Mouse (Mus musculus): Measurements from ENCODE around the gene Stx1b. TPM values are rescaled to one million over a fixed set of nuclear protein-coding genes. Genes with fewer than 3 reads are reported as not detected.
"Not testable (repeated sequence)": the region's sequence is repeated elsewhere in the genome, so short reads cannot be mapped to it uniquely, and the experiment has no call there.

Gene Stx1b
- polyA plus RNA-seq, 1 experiment, result 0.20 TPM

DNA sequence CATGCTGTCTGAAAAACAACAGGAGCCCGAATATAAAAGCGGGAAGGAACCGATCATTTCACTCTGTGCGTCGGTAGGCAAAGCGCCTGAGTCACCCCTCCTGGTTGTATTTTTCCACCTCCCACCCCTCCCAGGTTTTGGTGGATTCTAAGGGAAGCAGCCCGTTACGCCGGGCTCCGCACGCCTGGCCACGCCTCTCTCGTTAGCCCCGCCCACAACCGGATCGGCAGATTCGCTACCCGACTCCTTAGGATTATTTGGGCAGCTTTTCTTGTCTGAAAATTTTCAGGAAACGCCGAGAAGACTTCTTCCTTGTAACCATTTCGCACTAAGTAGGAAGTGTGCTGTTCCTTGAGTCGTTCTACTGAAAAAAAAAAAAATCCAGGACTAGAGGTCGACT is 47.9 kb downstream of the Stx1b start, which contains the start of gene Setd1a:
Gene Setd1a, plus strand, starts transcription at position 245 of the 400 bp plus-strand sequence.
- no peak for TF ChIP-seq MYOG (IDR thresholded peaks at IDR 0.05; ENCODE audit: control insufficient read depth in 1 of 3, insufficient read depth in 1 of 3, insufficient read length in 2 of 3, low read depth in 2 of 3)
- TF ChIP-seq POLR2A (IDR thresholded peaks at IDR 0.05; ENCODE audit: insufficient read length, low read depth), result peak; percentile 52
- TF ChIP-seq POLR2AphosphoS2 (IDR thresholded peaks at IDR 0.05; ENCODE audit: insufficient read length, low read depth), result peak; percentile 49
- Histone ChIP-seq H3K4me2 (ENCODE audit: low read depth) (peak within 1 kb of the TSS; percentile 79), H3K4me3 (peak within 1 kb of the TSS; percentile 91), H3ac (ENCODE audit: control insufficient read depth, insufficient read length) (peak within 1 kb of the TSS; percentile 94), H3K79me2 (ENCODE audit: control insufficient read depth, insufficient read depth) (peaks cover 21% of the 10 kb centered on the region), H3K36me3 (ENCODE audit: control insufficient read depth, insufficient read depth) (peaks cover 17% of the 10 kb centered on the region), H3K27me3 (ENCODE audit: control insufficient read depth, insufficient read depth, insufficient read length) (no peaks in the 10 kb centered on the region)

DNA sequence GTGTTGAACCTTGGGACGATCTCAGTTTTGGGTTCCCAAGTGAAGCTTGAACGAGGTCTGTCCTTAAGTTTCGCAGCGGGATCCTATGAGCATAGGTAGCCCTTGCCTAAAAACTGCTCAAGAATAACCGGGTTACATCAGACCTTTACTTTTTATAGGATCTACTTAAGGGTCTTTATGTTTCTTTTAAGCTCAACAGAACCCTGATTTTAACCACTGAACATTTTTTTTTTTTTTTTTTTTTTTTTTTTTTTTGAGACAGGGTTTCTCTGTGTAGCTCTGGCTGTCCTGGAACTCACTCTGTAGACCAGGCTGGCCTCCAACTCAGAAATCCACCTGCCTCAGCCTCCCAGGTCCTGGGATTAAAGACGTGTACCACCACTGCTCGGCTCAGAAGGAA is 48.5 kb downstream of the Stx1b start:
- H3K27me3 ChIP-seq (ENCODE audit: control insufficient read depth, insufficient read depth, insufficient read length), result not testable (repeated sequence)
- peaks cover 11% of the 10 kb centered on the region for H3K36me3 ChIP-seq (ENCODE audit: control insufficient read depth, insufficient read depth)
- H3K4me2 ChIP-seq (ENCODE audit: low read depth), result peak overlapping the region; percentile 79
- H3ac ChIP-seq (ENCODE audit: control insufficient read depth, insufficient read length), result peak overlapping the region; percentile 94
- peaks cover 21% of the 10 kb centered on the region for H3K79me2 ChIP-seq (ENCODE audit: control insufficient read depth, insufficient read depth)
- peak overlapping the region; percentile 91 for H3K4me3 ChIP-seq

DNA sequence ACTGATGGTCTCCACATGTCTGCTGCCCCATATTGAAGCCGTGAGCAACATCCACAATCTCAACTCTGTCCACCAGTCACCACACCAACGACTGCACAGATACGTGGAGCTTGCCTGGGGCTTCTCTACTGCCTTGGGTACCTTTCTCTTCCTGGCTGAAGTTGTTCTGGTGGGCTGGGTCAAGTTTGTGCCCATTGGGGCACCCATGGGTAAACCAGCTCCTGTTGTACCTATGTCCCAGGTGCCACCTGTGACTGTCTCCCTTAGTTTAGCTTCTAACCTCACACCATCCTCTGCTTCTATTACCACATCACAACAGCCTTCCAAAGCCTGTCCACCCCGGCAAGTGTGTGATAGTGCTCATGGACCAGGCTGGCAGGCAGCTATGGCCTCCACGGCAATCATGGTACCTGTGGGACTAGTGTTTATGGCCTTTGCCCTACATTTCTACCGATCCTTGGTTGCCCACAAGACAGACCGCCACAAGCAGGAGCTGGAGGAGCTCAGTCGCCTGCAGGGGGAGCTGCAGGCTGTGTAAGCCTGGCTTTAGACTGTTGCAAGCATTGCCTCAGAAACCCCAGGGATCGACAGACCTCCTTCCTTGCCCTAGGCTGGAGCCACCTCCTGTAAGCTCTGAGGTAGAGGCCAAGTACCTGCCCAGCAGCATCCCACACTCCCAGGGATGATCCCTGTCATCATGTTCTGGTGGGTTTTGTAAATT is 50.5 kb downstream of the Stx1b start:
- Histone ChIP-seq H3K4me3 (peak overlapping the region; percentile 1), H3K4me2 (ENCODE audit: low read depth) (peak overlapping the region; percentile 35), H3ac (ENCODE audit: control insufficient read depth, insufficient read length) (no peak overlapping the region), H3K36me3 (ENCODE audit: control insufficient read depth, insufficient read depth) (no peaks in the 10 kb centered on the region), H3K27me3 (ENCODE audit: control insufficient read depth, insufficient read depth, insufficient read length) (no peaks in the 10 kb centered on the region), H3K79me2 (ENCODE audit: control insufficient read depth, insufficient read depth) (peaks cover 12% of the 10 kb centered on the region)
- TF ChIP-seq POLR2AphosphoS2 (IDR thresholded peaks at IDR 0.05; ENCODE audit: insufficient read length, low read depth) (peak; percentile 13), CEBPB (IDR thresholded peaks at IDR 0.05; ENCODE audit: insufficient read depth, poor library complexity, severe bottlenecking) (0 out of 2 replicates have a peak, but pooled peaks have one; percentile 50), MYOG (IDR thresholded peaks at IDR 0.05; ENCODE audit: control insufficient read depth in 1 of 3, insufficient read depth in 1 of 3, insufficient read length in 2 of 3, low read depth in 2 of 3) (no peak)

GRCm38 (mm10) chr7:127772557-127772956 is 51.8 kb downstream of the Stx1b start:
- no peak for TF ChIP-seq MYOD1 (IDR thresholded peaks at IDR 0.05; ENCODE audit: control insufficient read depth in 1 of 3, insufficient read length in 2 of 3, low read depth in 2 of 3)
- no peak for TF ChIP-seq TCF12 (IDR thresholded peaks at IDR 0.05; ENCODE audit: insufficient read depth, poor library complexity, severe bottlenecking)
- no peak for TF ChIP-seq POLR2AphosphoS2 (IDR thresholded peaks at IDR 0.05; ENCODE audit: insufficient read length, low read depth)
- TF ChIP-seq CEBPB (IDR thresholded peaks at IDR 0.05; ENCODE audit: insufficient read depth, poor library complexity, severe bottlenecking), result no peak
- TF ChIP-seq SRF (IDR thresholded peaks at IDR 0.05; ENCODE audit: control insufficient read depth, insufficient read length, low read depth), result no peak
- TF ChIP-seq REST (IDR thresholded peaks at IDR 0.05; ENCODE audit: insufficient read depth, insufficient read length), result no peak
- no peak for TF ChIP-seq MYOG (IDR thresholded peaks at IDR 0.05; ENCODE audit: control insufficient read depth in 1 of 3, insufficient read depth in 1 of 3, insufficient read length in 2 of 3, low read depth in 2 of 3)
- TF ChIP-seq E2F4 (IDR thresholded peaks at IDR 0.05; ENCODE audit: insufficient read depth), result no peak
- TF ChIP-seq TCF3 (IDR thresholded peaks at IDR 0.05; ENCODE audit: insufficient read length, low read depth), result no peak
- TF ChIP-seq MAX (IDR thresholded peaks at IDR 0.05; ENCODE audit: low read depth), result no peak
- TF ChIP-seq USF1 (IDR thresholded peaks at IDR 0.05; ENCODE audit: low read depth), result no peak
- TF ChIP-seq POLR2A (IDR thresholded peaks at IDR 0.05; ENCODE audit: insufficient read length, low read depth), result no peak
- Histone ChIP-seq H3K27me3 (ENCODE audit: control insufficient read depth, insufficient read depth, insufficient read length) (no peaks in the 10 kb centered on the region), H3ac (ENCODE audit: control insufficient read depth, insufficient read length) (no peak overlapping the region), H3K4me2 (ENCODE audit: low read depth) (no peak overlapping the region), H3K79me2 (ENCODE audit: control insufficient read depth, insufficient read depth) (no peaks in the 10 kb centered on the region), H3K36me3 (ENCODE audit: control insufficient read depth, insufficient read depth) (no peaks in the 10 kb centered on the region), H3K4me3 (no peak overlapping the region)

GRCm38 (mm10) chr7:127772080-127772479 is 52.3 kb downstream of the Stx1b start:
- no peak overlapping the region for H3K4me2 ChIP-seq (ENCODE audit: low read depth)
- no peak for TF ChIP-seq E2F4 (IDR thresholded peaks at IDR 0.05; ENCODE audit: insufficient read depth)
- no peak for TF ChIP-seq MYOD1 (IDR thresholded peaks at IDR 0.05; ENCODE audit: control insufficient read depth in 1 of 3, insufficient read length in 2 of 3, low read depth in 2 of 3)
- TF ChIP-seq SRF (IDR thresholded peaks at IDR 0.05; ENCODE audit: control insufficient read depth, insufficient read length, low read depth), result no peak
- no peak for TF ChIP-seq CEBPB (IDR thresholded peaks at IDR 0.05; ENCODE audit: insufficient read depth, poor library complexity, severe bottlenecking)
- TF ChIP-seq MYOG (IDR thresholded peaks at IDR 0.05; ENCODE audit: control insufficient read depth in 1 of 3, insufficient read depth in 1 of 3, insufficient read length in 2 of 3, low read depth in 2 of 3), result no peak
- no peak for TF ChIP-seq TCF12 (IDR thresholded peaks at IDR 0.05; ENCODE audit: insufficient read depth, poor library complexity, severe bottlenecking)
- TF ChIP-seq POLR2AphosphoS2 (IDR thresholded peaks at IDR 0.05; ENCODE audit: insufficient read length, low read depth), result peak; percentile 45
- H3K27me3 ChIP-seq (ENCODE audit: control insufficient read depth, insufficient read depth, insufficient read length), result no peaks in the 10 kb centered on the region
- no peak overlapping the region for H3ac ChIP-seq (ENCODE audit: control insufficient read depth, insufficient read length)
- no peaks in the 10 kb centered on the region for H3K79me2 ChIP-seq (ENCODE audit: control insufficient read depth, insufficient read depth)
- H3K4me3 ChIP-seq, result no peak overlapping the region
- no peaks in the 10 kb centered on the region for H3K36me3 ChIP-seq (ENCODE audit: control insufficient read depth, insufficient read depth)

All from myocyte (in vitro differentiated cells).